Mouse (Mus musculus) lung, embryonic 14.5 days (tissue): Measurements from ENCODE around the gene Ambp. TPM values are rescaled to one million over a fixed set of nuclear protein-coding genes. Genes with fewer than 3 reads are reported as not detected.

Experiments
- ATAC-seq: fragments of 200-750 bp; cut with Nextera tagmentation; 2 replicates; pipeline ENCODE4 v1.8.0; 2017; ENCODE audit warnings: mild to moderate bottlenecking, moderate TSS enrichment, moderate library complexity; ENCODE audit not compliant: insufficient read depth
- DNase-seq: peaks from one replicate; pipeline ENCODE4 v3.0.0-alpha.2; 2015
- H3K27ac ChIP-seq: fragments of 300-500 bp; sonication (generic); 2 replicates; pipeline ENCODE4 v1.5.1; 2014; ENCODE audit warnings: low read depth, mild to moderate bottlenecking, moderate library complexity
- H3K27me3 ChIP-seq: fragments of 300-500 bp; sonication (generic); 2 replicates; pipeline ENCODE4 v1.6.1; 2014; ENCODE audit warnings: low read length, control low read depth; ENCODE audit not compliant: insufficient read depth
- H3K36me3 ChIP-seq: fragments of 300-500 bp; sonication (generic); 2 replicates; pipeline ENCODE4 v1.6.1; 2014; ENCODE audit warnings: control low read depth; ENCODE audit not compliant: insufficient read depth
- H3K4me1 ChIP-seq: fragments of 300-500 bp; sonication (generic); 2 replicates; pipeline ENCODE4 v1.6.1; 2014; ENCODE audit warnings: antibody characterized with exemption, control low read depth; ENCODE audit not compliant: insufficient read depth
- H3K4me2 ChIP-seq: fragments of 300-500 bp; sonication (generic); 2 replicates; pipeline ENCODE4 v1.6.1; 2014; ENCODE audit warnings: mild to moderate bottlenecking
- H3K4me3 ChIP-seq: fragments of 300-500 bp; sonication (generic); 2 replicates; pipeline ENCODE4 v1.5.1; 2014; ENCODE audit warnings: low read depth, low read length
- H3K9ac ChIP-seq: fragments of 300-500 bp; sonication (generic); 2 replicates; pipeline ENCODE4 v1.6.1; 2014
- H3K9me3 ChIP-seq: fragments of 300-500 bp; sonication (generic); 2 replicates; pipeline ENCODE4 v1.6.1; 2016; ENCODE audit warnings: low read depth, low read length, control low read depth
- CTCF ChIP-seq: IDR thresholded peaks from 2 replicates; pipeline ENCODE4 v1.5.1; 2016; ENCODE audit warnings: antibody characterized with exemption, low read depth
- WGBS: fragments of 180-500 bp; shearing (Covaris S2); extraction: QIAGEN DNeasy Blood & Tissue Kit; methylation state at CpG from one replicate; pipeline ENCODE4 v1.1.7; 2014; 5-methylcytosine and 5-hydroxymethylcytosine counted together
- polyA plus RNA-seq: library from polyadenylated mRNA; unstranded; fragments of >200 nt; fragmentation: Nextera tagmentation; extraction: Ambion mirVana; gene quantifications from 2 replicates; pipeline ENCODE4 v1.2.1, GENCODE M21; 2014

Ambp gene
- polyA plus RNA-seq = 0.47 TPM in 1 of 2 replicates, not detected in the other

DNA sequence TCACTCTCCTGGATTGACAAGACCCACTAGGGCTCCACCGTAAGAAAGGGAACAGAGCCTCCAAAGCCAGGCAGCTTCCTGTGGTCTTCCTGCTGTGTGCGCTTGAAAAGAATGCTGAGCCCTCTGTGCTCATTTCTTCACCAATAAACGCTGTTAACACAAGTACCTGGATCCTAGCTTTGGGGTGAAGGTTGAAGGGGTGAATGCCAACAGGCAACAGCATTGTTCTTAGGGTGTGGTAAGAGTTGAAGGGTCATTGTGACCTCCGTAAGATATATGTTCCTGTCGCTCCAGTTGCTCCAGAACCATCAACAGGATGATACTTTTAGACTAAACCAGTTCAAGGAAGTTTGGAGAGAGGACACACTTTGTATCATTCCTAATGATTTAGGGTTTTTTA is at the start of gene Ambp:
TSS of gene Ambp (minus strand) at position 101 of the 400 bp plus-strand sequence.
- H3K4me1 ChIP-seq = no peaks in the 10 kb centered on the region
- no peak within 1 kb of the TSS for H3K27ac ChIP-seq
- no peak within 1 kb of the TSS for H3K9ac ChIP-seq
- 63% methylated on average over 5 of the region's 5 CpGs for WGBS
- H3K4me3 ChIP-seq = no peak within 1 kb of the TSS
- DNase-seq (no peak), ATAC-seq (no peak)
- no peak for TF ChIP-seq CTCF
- no peaks in the 10 kb centered on the region for H3K36me3 ChIP-seq
- no peaks in the 10 kb centered on the region for H3K9me3 ChIP-seq
- no peak within 1 kb of the TSS for H3K4me2 ChIP-seq
- no peaks in the 10 kb centered on the region for H3K27me3 ChIP-seq

- no peaks in the 10 kb centered on the region for H3K4me1 ChIP-seq
- H3K27ac ChIP-seq = no peak overlapping the region
- no peaks in the 10 kb centered on the region for H3K9me3 ChIP-seq
- H3K27me3 ChIP-seq = no peaks in the 10 kb centered on the region
- H3K4me2 ChIP-seq = no peak overlapping the region
- TF ChIP-seq CTCF = no peak
- H3K4me3 ChIP-seq = no peak overlapping the region
- H3K9ac ChIP-seq = no peak overlapping the region
- no peak for ATAC-seq
- no peaks in the 10 kb centered on the region for H3K36me3 ChIP-seq
- DNase-seq = no peak
- 79% methylated on average over 7 of the region's 7 CpGs for WGBS
Observed at GRCm38 (mm10) chr4:63203874-63204273, 49.3 kb upstream of the Ambp start.

DNA sequence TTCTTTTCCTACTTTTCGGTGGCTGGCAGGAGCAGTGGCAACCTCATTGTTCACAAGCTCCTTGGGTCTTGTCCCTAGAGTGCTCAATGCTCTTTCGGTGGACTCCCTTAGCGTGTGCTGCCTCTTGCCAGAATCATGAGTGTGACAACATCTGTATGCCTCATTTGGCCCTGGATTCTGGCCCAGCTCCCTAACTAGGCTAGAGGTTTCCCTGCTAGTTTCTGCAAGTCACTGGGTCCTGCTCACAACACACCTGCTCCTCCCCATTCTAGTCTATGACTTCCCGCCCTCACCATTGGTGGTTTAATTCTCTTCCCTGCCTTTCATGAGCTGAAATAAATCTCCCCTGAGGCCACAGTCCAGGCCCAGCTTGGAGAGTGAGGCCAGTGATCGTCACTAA is 44.8 kb upstream of the Ambp start:
- DNase-seq (no peak), ATAC-seq (no peak)
- Histone ChIP-seq H3K36me3 (no peaks in the 10 kb centered on the region), H3K4me2 (no peak overlapping the region), H3K4me3 (no peak overlapping the region), H3K27me3 (no peaks in the 10 kb centered on the region), H3K9ac (no peak overlapping the region), H3K27ac (no peak overlapping the region), H3K9me3 (no peaks in the 10 kb centered on the region), H3K4me1 (no peaks in the 10 kb centered on the region)
- no peak for TF ChIP-seq CTCF
- WGBS = 88% methylated on average over 5 of the region's 5 CpGs

GRCm38 (mm10) chr4:63194366-63194765 is 39.8 kb upstream of the Ambp start:
- WGBS = 49% methylated on average over 2 of the region's 2 CpGs
- Histone ChIP-seq H3K9me3 (no peaks in the 10 kb centered on the region), H3K4me1 (0 out of 2 replicates have a peak, but pooled peaks cover 3% of the 10 kb centered on the region), H3K27ac (no peak overlapping the region), H3K27me3 (no peaks in the 10 kb centered on the region), H3K9ac (no peak overlapping the region), H3K4me3 (no peak overlapping the region), H3K4me2 (no peak overlapping the region), H3K36me3 (no peaks in the 10 kb centered on the region)
- DNase-seq (peak; percentile 36), ATAC-seq (peak; percentile 52; the same call in 1 of the 2 replicates)
- TF ChIP-seq CTCF = no peak

- Histone ChIP-seq H3K36me3 (no peaks in the 10 kb centered on the region), H3K27me3 (no peaks in the 10 kb centered on the region), H3K27ac (peak overlapping the region; percentile 8; the same call in 1 of the 2 replicates), H3K4me1 (0 out of 2 replicates have a peak, but pooled peaks cover 8% of the 10 kb centered on the region), H3K9ac (no peak overlapping the region), H3K4me2 (no peak overlapping the region), H3K9me3 (no peaks in the 10 kb centered on the region), H3K4me3 (no peak overlapping the region)
- DNase-seq (no peak), ATAC-seq (no peak)
- WGBS = 24% methylated on average over 5 of the region's 5 CpGs
- TF ChIP-seq CTCF = no peak
Observed at GRCm38 (mm10) chr4:63191641-63192040, 37.0 kb upstream of the Ambp start.

- DNase-seq (peak; percentile 79), ATAC-seq (peak; percentile 93)
- 33% methylated on average over 21 of the region's 21 CpGs for WGBS
- Histone ChIP-seq H3K4me2 (no peak overlapping the region), H3K27me3 (no peaks in the 10 kb centered on the region), H3K4me3 (no peak overlapping the region), H3K4me1 (peaks cover 11% of the 10 kb centered on the region; the same call in 1 of the 2 replicates), H3K27ac (peak overlapping the region; percentile 95), H3K9ac (no peak overlapping the region), H3K36me3 (no peaks in the 10 kb centered on the region), H3K9me3 (no peaks in the 10 kb centered on the region)
- no peak for TF ChIP-seq CTCF
Observed at GRCm38 (mm10) chr4:63186281-63186870, 31.8 kb upstream of the Ambp start.

GRCm38 (mm10) chr4:63181556-63181955 is 27.0 kb upstream of the Ambp start:
- DNase-seq (peak; percentile 89), ATAC-seq (peak; percentile 50)
- WGBS = 2% methylated on average over 5 of the region's 5 CpGs
- Histone ChIP-seq H3K4me3 (no peak overlapping the region), H3K4me1 (peaks cover 5% of the 10 kb centered on the region; the same call in 1 of the 2 replicates), H3K27me3 (no peaks in the 10 kb centered on the region), H3K27ac (no peak overlapping the region), H3K4me2 (no peak overlapping the region), H3K9ac (no peak overlapping the region), H3K36me3 (no peaks in the 10 kb centered on the region), H3K9me3 (no peaks in the 10 kb centered on the region)
- peak; percentile 98 for TF ChIP-seq CTCF
